Mouse (Mus musculus) cerebellum, adult 18-20 months (tissue): ENCODE measurements around the gene Jmjd4.
A peak's percentile ranks its signal among the peaks of the same experiment; 100 is the strongest.

ENCODE experiments used
- DNase-seq, 2 experiments: peaks; one replicate each; pipeline ENCODE4 v3.0.0; 2021

Gene Jmjd4

DNA sequence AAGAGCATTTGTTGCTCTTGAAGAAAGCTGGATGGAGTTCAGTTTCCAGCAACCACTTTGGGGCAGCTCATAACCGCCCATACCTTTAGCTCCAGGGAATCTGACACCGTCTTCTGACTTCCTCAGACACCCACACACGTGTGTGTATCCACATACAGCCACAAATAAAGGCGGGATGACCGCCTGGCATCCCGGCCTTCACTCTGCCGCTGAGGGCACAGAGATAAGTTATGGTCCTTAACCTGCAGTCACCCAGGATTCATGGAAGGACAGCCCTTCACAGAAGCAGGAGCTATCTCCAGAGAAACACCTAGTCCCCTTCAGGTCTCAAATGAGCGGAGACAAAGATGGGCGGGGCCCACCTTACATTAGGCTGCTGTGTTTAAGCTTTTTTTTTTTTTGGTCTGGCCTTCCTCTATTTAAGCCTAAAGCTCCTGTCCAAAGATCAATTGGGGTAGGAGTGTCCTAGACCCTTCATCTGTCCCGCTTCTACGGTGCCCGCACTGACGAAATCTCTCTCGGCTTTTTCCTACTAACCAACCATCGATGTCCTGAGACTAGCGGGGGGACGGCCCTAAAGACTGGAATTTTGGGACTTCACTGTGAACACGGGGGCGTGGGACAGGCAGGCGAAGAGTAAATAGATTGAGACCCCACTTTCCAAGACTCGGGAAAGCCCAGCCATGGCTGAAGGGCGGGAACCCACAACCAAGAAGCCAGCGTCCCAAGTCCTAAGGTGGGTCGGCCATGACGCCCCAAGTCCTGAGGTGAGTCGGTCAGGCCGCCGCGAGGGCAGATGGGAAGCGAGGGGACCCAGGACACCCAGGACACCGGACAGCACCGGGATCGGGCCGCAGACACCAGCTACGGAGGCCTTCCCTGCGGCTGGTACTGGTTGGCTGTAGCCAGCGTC is 21.8 kb downstream of the Jmjd4 start:
- DNase-seq, result no peak

DNA sequence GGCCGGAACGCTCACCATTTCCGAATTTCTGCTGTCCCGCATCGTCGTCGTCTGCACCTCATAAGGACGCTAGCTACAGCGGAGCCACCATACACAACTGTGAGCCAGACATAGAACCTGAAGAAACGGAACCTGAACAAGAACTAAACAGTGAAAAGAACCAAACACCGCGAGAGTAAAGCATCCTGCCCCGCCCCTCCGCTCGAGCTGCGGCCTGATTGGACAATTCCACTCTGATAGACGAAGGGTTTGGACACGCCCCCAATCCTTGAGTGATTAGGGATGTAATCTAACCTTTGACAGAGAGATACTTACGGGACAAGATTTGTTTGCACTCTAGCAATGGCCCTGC is 22.5 kb downstream of the Jmjd4 start, which contains the start of gene Zfp867:
Zfp867 (minus strand) TSS at position 149 of the 352 bp plus-strand sequence.
- peak; percentile 88 to 93 for DNase-seq

DNA sequence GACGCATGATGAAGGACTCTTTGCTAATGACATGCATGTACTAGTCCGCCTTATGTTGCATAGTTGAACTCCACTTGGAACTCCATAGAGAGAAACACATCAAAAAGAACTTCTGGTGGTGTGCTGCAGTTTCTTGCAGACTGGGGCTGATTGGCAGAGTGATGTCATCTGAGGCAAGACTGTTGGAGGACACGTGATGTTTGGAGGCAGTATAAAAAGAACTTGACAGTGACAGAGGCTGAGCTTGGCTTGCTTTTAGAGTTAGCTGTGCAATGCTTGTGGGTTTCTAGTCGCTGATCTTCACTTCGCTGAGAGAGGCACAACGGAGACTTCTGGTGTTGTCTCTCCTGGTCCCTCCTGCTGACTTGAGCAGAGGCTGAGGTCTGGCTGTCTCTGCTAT is 27.4 kb downstream of the Jmjd4 start:
- DNase-seq, result no peak

DNA sequence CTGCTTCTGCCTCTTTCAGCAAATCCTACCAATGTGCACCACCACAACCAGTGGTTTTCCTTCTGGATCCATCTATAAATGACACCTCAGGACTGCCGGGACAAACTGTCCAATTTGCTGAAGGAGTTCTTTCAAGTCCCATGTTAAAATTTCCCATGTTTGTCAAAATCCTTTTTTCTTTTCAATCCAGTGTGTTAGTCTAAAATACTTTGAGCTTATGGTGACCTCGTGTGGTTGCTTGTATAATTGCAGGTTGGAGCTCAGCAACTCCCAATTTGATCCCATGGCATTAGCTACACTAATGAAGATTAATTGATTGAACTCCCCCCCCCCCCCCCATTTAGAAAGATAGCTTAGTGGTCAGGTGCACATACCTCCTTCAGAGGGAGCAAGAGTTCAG is 33.4 kb downstream of the Jmjd4 start:
- peak; percentile 56 to 62 for DNase-seq

DNA sequence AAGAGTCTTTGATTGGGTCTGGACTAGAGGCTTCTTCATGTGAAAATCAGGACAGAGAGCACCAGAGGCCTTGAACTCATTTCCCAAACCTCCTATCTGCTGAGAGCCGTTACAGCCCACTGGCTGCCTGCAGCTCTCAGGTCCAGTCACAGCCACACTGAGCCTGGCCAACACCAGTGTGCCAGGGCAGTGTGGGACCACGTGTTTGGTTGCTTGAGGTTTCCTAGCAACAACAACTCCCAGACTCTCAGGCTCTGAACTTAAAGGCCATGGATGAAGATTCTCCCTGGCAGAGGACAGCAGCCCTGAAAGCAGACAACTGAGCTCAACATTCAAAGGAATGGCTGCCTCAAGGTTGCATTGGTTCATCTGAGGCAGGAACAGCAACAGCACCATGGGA is 35.8 kb downstream of the Jmjd4 start:
- no peak for DNase-seq

DNA sequence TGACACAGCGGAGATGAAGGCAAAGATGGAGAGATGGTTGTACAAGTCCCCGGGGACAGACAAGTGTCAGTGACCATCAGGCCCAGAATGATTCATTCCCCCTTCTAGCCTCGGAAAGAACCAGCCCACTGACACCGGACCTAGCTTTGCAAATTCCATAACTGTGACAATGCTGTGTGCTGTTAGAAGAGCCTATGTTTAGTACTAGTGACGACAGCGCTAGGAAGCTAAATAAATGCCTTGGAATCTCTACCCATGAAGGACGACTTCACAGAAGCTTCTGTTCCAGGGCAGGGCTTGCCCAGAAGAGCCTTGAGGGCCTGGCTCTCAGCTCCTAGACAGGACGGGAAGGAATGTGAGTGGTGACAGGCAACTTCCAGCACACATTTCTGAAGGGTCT is 36.4 kb downstream of the Jmjd4 start:
- no peak for DNase-seq

DNA sequence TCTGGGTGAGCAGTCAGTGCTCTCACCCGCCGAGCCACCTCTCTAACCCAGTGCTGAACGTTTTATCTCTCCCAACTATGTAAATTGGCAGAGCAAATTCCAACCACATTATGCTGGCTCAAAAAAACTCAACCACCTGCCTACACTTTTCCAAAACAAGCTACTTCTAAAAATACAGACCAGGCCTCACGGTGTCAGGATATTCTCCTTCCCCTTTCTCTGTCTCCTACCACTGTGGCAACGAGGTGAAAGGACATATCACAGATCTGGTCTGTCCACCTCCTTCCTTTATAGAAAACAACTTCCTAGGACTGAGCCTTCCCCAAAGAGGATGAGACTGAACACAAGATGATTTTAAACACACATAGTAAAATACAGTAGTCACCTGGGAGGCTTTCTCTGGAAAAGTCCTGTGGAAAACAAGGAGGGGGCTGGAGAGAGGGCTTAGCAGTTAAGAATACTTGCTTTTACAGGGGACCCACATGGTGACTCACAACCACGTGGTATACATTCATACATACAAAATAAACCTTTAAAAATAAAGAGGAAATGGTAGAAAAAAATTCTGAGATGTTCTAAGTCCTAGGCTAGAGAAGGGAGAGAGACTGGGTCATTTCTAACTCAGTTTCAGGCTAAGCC is 46.9 kb downstream of the Jmjd4 start:
- DNase-seq, result no peak

DNA sequence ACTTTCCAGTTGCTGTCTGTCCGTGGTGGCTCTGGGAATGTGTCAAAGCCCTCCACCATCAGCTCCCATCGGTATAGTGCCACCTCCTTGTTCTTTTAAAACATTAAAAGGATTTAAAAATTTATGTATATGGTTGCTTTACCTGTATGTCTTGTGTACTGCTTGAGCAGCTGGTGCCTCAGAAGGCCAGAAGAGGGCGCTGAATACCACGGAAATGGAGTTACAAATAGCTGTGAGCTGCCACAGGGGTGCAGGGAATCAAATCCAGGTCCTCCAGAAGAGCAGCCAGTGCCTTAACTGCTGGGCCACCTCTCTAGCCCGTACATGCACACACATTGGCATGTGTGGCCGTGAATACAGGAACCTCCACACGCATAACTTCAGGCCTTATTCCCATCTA is 47.9 kb downstream of the Jmjd4 start:
- DNase-seq, result no peak

DNA sequence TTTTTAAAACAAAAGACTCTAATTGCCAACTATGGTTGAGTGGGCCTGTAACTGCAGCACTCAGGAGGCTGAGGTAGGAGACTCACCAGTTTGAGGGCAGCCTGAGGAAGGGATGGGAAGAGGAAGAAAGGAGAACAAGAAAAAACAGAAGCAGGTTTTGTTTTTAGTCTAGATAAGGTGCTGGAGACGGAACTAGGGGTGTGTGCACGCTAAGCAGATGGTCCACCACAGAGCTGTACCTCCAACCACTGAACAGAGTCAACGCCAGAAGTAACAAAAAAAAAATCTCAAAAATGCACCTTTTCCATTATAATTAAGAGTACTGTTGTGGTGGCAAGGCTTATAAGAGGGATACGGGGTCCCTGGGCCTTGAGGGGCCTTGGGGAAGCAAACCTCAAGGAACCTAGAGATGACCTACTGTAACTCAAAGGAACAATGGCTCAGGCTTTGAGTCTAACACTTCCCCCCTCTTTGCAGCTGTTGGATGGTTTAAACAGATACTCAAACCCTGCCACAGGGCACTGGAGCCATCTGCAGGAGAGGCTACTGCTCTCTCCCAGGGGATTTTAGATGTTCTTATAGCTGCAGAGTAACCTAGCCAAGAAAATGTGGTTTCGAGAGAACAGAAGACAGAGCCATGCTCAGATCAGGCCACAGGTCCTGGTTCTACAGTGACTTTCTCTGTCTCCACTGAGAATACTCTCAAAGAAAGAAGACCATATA is 52.3 kb downstream of the Jmjd4 start:
- no peak for DNase-seq

DNA sequence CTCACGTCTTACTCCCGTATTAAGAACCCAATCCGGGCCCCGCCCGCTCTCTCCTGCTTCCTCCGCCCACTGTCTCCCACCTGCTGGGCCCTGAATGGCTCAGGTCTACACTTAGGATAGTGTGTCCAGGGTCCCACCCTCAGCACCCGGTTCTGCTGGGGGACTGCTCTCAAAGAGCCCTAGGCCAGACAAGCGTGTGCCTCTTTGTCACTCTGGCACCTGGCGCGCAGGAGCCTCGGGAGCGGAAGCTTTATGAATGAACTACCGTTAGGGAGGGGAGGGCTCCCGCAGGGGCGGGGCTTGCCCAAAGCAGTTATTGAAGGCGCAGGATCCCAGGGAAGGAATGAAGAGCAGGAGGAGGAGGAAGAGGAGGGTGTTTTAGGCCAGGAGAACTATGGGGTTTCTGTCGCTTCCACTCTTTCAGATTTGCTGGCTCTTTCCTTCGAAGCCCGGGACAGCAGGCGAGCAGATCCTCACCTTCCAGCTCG is 55.5 kb downstream of the Jmjd4 start:
- peak; percentile 75 for DNase-seq

DNA sequence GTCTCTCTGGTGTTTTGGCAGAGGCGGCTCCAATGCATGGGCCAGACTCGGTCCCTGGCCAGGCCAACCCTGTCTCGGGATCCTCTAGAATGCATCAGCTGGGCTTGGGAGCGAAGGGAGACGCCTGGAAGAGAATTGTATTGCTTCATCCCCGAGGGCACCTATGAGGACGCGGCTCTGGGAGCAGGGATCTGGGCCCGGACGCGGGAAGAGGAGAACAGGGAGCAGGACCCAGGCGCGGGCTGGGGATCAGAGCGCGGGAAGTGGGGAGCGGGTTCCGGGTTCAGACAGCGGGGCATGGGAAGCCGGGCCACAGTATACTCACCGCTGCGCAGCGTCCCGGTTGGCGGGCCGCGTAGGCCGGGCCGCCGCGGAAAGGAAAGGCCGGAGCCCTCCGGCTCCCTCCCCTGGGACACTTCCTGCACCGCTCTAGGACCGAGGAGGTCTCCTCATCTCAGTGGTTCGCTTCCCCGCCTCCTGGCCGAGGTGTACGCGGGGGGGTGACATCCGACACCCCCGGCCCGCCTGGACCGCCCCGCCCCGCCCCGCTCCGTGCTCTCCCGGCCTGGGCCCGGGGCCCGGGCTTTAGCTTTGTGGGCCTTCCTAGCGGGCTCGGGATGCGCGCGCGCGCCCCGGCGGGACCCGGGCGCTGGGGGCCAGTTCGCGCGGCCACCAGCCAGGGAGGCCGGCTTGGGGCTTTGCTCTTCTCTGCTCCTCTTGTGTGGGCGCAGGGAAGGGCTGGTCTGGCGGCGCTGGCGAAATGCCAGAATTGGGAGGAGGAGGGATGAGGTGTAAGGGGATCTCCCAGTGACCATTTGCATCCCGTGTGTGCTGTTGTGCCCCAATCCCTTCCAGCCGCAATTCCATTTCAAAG is 56.2 kb downstream of the Jmjd4 start:
- DNase-seq, result peak; percentile 83 to 84

DNA sequence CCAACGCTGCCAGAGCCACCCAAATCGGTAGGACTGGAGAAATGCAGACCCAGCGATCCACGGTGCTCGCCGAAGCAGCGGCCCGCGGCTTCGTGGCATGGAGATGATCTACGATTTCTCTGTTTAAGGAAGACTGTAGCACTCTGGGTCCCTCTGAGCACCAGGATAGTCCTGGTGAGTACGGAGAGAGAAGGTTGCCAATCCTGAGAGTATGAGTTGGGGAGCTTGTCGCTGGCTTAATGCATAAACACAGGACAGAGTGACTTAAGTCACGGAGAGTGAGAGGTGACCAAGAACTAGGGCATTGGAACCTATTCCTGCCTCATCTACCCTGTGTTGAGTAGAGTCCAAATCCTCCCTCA is 56.8 kb downstream of the Jmjd4 start:
- no peak for DNase-seq
